Mouse (Mus musculus) liver, adult 2 months (tissue): Measurements from ENCODE around the gene Msl1.

ENCODE experiments used
- CTCF ChIP-seq: fragments of 200-500 bp; IDR thresholded peaks from 2 replicates; pipeline ENCODE4 v1.5.1; 2011; ENCODE audit warnings: low read depth, low read length, control low read depth
- POLR2A ChIP-seq: fragments of 200-500 bp; IDR thresholded peaks from 2 replicates; pipeline ENCODE4 v1.6.1; 2011; ENCODE audit warnings: low read length, control low read depth; ENCODE audit not compliant: insufficient read depth; ENCODE audit errors: extremely low read depth

DNA sequence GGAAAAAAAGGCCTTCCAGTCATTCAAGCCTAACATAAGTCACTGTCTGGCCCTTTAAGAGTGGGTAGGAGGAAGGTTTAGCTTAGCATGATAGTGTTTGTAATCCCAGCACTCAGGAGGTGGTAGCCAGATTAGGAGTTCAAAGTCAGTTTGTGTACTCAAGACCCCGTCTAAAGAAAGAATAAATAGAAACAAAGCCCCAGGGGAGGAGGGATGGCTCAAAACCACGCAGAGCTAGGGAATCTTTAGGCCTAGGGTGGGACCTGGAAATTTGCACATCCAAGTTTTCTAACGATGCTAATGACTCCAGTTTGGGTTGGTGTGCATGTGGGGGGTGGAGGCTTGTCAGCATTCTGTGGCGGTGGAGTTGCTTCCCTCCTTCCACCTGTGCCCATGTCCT, 3.2 kb upstream of the Msl1 start:
- TF ChIP-seq CTCF (no peak), POLR2A (no peak)
